Mouse (Mus musculus) embryonic facial prominence, embryonic 12.5 days (tissue): ENCODE results near the gene Asmt. TPM values are rescaled to one million over a fixed set of nuclear protein-coding genes. Genes with fewer than 3 reads are reported as not detected.
A peak's percentile ranks its signal among the peaks of the same experiment; 100 is the strongest.

Experiments
- ATAC-seq: fragments of 200-750 bp; cut with Nextera tagmentation; 2 replicates; pipeline ENCODE4 v1.8.0; 2017; ENCODE audit not compliant: insufficient number of reproducible peaks, insufficient read depth, low FRiP score, low TSS enrichment
- H3K27ac ChIP-seq: fragments of 300-500 bp; sonication (generic); 2 replicates; pipeline ENCODE4 v1.5.1; 2016; ENCODE audit warnings: mild to moderate bottlenecking
- H3K27me3 ChIP-seq: fragments of 300-500 bp; sonication (generic); 2 replicates; pipeline ENCODE4 v1.6.1; 2016; ENCODE audit warnings: mild to moderate bottlenecking, moderate library complexity
- H3K36me3 ChIP-seq: fragments of 300-500 bp; sonication (generic); 2 replicates; pipeline ENCODE4 v1.6.1; 2016; ENCODE audit warnings: mild to moderate bottlenecking
- H3K4me1 ChIP-seq: fragments of 300-500 bp; sonication (generic); 2 replicates; pipeline ENCODE4 v1.6.1; 2016
- H3K4me2 ChIP-seq: fragments of 300-500 bp; sonication (generic); replicated peaks from 2 replicates; pipeline ENCODE4 v1.6.1; 2016; ENCODE audit warnings: mild to moderate bottlenecking, moderate library complexity
- H3K4me3 ChIP-seq: fragments of 300-500 bp; sonication (generic); 2 replicates; pipeline ENCODE4 v1.5.1; 2016; ENCODE audit warnings: mild to moderate bottlenecking
- H3K9ac ChIP-seq: fragments of 300-500 bp; sonication (generic); 2 replicates; pipeline ENCODE4 v1.6.1; 2016; ENCODE audit warnings: mild to moderate bottlenecking, moderate library complexity
- H3K9me3 ChIP-seq: fragments of 300-500 bp; sonication (generic); 2 replicates; pipeline ENCODE4 v1.6.1; 2016; ENCODE audit warnings: mild to moderate bottlenecking, moderate library complexity
- WGBS: fragments of 180-500 bp; shearing (Covaris S2); methylation state at CpG from one replicate; pipeline ENCODE4 v1.1.7; 2016; 5-methylcytosine and 5-hydroxymethylcytosine counted together
- polyA plus RNA-seq: library from polyadenylated mRNA; unstranded; fragments of >200 nt; fragmentation: Nextera tagmentation; extraction: Ambion mirVana; gene quantifications from 2 replicates; pipeline ENCODE4 v1.2.1, GENCODE M21; 2016

The Asmt gene
- not detected in 2 replicates for polyA plus RNA-seq

DNA sequence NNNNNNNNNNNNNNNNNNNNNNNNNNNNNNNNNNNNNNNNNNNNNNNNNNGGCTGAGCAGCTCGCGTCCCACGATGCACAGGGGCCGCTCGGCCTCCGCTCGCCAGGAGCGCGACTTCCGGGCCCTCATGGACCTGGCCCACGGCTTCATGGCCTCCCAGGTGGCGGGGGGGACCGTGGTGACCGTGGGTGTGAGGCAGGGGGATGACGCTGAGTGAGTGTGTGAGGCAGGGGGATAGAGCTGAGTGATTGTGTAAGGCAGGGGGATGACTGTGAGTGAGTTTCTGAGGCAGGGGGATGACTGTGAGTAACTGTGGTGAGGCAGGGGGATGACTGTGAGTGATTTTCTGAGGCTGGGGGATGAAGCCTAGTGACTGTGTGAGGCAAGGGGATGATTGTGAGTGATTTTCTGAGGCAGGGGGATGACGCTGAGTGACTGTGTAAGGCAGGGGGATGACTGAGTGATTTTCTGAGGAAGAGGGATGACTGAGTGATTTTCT, at the start of gene Asmt:
Gene Asmt, plus strand, starts transcription at position 51 of the 499 bp plus-strand sequence.
- Histone ChIP-seq H3K27ac (no peak within 1 kb of the TSS), H3K9ac (no peak within 1 kb of the TSS), H3K27me3 (no peaks in the 10 kb centered on the region), H3K9me3 (peaks cover 51% of the 10 kb centered on the region), H3K4me2 (no peak within 1 kb of the TSS), H3K36me3 (peaks cover 37% of the 10 kb centered on the region), H3K4me1 (no peaks in the 10 kb centered on the region), H3K4me3 (no peak within 1 kb of the TSS)
- ATAC-seq: peak; percentile 83
- WGBS: 94% methylated on average over 14 of the region's 16 CpGs

DNA sequence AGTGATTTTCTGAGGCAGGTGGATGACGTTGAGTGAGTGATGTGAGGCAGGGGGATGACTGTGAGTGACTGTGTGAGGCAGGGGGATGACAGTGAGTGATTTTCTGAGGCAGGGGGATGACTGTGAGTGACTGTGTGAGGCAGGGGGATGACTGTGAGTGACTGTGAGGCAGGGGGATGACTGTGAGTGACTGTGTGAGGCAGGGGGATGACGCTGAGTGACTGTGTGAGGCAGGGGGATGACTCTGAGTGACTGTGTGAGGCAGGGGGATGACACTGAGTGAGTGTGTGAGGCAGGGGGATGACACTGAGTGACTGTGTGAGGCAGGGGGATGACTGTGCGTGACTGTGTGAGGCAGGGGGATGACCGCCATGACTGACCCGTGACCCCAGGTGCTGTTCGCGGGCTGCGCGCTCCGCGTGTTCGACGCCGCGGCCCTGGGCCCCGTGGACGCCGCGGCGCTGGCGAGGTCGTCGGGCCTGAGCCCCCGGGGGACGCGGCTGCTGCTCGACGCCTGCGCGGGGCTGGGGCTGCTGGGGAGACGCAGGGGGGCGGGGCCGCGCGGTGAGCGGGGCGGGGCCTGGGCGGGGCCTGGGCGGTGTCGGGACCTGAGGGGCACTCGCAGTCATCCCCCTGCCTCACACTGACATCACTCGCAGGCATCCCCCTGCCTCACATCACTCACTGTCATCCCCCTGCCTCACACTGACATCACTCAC, 948 bp downstream of the Asmt start:
- no peaks in the 10 kb centered on the region for H3K4me1 ChIP-seq
- no peak overlapping the region for H3K9ac ChIP-seq
- no peaks in the 10 kb centered on the region for H3K27me3 ChIP-seq
- H3K9me3 ChIP-seq: peaks cover 54% of the 10 kb centered on the region
- H3K36me3 ChIP-seq: peaks cover 37% of the 10 kb centered on the region
- no peak overlapping the region for H3K4me2 ChIP-seq
- ATAC-seq: peak; percentile 91
- no peak overlapping the region for H3K4me3 ChIP-seq
- WGBS: 84% methylated on average over 42 of the region's 42 CpGs
- no peak overlapping the region for H3K27ac ChIP-seq

DNA sequence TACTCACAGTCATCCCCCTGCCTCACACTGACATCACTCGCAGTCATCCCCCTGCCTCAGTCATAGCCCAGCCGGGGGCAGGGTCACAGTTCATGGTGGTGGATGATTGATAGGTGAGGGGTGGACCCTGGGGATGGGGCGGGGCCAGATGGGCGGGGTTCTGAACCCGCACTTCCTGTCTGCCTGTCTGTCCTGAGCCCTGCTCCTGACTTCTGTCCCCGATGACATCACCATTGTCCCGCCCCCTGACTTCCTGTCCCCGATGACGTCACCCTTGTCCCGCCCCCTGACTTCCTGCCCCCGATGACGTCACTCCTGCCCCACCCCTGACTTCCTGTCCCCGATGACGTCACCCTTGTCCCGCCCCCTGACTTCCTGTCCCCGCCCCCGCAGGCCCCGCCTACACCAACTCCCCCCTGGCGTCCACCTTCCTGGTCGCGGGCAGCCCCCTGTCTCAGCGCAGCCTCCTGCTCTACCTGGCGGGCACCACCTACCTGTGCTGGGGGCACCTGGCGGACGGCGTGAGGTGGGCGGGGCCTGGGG, 1.9 kb downstream of the Asmt start:
- Histone ChIP-seq H3K27me3 (no peaks in the 10 kb centered on the region), H3K4me2 (no peak overlapping the region), H3K36me3 (peaks cover 37% of the 10 kb centered on the region), H3K4me3 (0 out of 2 replicates have a peak overlapping the region, but pooled peaks have one; percentile 12), H3K27ac (no peak overlapping the region), H3K9ac (no peak overlapping the region), H3K4me1 (no peaks in the 10 kb centered on the region), H3K9me3 (peaks cover 54% of the 10 kb centered on the region)
- ATAC-seq: no peak; the same call in 1 of the 2 replicates
- 83% methylated on average over 27 of the region's 27 CpGs for WGBS

DNA sequence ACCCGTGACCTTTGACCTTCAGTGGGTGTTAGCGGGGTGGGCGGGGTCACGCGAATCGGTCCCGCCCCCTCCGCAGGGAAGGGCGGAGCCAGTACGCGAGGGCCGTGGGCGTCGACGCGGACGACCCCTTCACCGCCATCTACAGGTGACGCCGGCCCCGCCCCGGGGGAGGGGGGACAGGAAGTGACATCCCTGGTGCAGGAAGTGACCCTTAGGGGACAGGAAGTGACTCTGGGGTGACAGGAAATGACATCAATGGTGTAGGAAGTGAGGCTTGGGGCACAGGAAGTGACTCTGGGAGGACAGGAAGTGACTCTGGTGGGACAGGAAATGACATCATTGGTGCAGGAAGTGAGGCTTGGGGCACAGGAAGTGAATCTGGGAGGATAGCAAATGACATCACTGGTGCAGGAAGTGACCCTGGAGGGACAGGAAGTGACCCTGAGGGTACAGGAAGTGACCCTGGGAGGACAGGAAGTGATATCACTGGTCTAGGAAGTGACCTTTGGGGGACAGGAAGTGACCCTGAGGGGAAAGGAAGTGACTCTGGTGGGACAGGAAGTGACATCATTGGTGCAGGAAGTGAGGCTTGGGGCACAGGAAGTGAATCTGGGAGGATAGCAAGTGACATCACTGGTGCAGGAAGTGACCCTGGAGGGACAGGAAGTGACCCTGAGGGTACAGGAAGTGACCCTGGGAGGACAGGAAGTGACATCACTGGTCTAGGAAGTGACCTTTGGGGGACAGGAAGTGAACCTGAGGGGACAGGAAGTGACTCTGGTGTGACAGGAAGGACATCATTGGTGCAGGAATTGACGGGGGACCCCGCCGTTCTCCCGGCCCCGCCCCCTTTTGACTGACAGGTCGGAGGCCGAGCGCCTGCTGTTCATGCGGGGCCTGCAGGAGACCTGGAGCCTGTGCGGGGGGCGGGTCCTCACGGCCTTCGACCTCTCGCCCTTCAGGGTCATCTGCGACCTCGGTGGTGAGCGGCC, 2.7 kb downstream of the Asmt start:
- Histone ChIP-seq H3K4me1 (no peaks in the 10 kb centered on the region), H3K4me3 (no peak overlapping the region), H3K27ac (no peak overlapping the region), H3K9ac (no peak overlapping the region), H3K36me3 (peaks cover 37% of the 10 kb centered on the region), H3K9me3 (peaks cover 54% of the 10 kb centered on the region), H3K4me2 (no peak overlapping the region), H3K27me3 (no peaks in the 10 kb centered on the region)
- WGBS: 85% methylated on average over 39 of the region's 39 CpGs
- no peak for ATAC-seq

DNA sequence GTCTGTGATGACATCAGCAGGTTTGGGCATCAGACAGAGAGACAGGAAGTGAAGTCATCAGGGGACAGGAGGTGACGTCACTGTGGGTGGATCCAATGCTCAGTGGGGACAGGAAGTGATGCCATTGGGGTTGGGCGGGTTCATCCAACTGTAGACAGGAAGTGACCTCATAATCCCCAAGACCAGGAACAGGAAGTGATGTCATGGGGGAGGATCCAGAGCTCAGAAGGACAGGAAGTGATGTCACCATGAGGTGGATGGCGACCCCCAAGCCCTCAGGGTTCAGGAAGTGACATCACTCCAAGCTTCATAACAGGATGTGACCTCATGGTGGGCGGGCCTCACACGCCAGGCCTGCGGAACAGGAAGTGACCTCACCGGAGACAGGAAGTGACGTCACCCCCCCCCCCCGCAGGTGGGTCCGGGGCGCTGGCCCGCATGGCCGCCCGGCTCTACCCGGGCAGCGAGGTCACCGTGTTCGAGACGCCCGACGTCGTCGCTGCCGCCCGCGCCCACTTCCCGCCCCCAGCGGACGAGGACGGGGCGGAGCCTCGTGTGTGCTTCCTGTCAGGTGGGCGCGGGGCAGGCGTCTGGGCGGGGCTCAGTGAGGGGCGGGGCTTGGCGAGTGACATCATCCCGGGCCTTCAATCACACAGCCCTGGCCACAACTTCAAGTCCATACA, 3.6 kb downstream of the Asmt start:
- Histone ChIP-seq H3K27ac (no peak overlapping the region), H3K9ac (no peak overlapping the region), H3K4me1 (no peaks in the 10 kb centered on the region), H3K4me3 (no peak overlapping the region), H3K9me3 (peaks cover 54% of the 10 kb centered on the region), H3K4me2 (no peak overlapping the region), H3K27me3 (no peaks in the 10 kb centered on the region), H3K36me3 (peaks cover 37% of the 10 kb centered on the region)
- no peak for ATAC-seq
- WGBS: 96% methylated on average over 32 of the region's 39 CpGs

DNA sequence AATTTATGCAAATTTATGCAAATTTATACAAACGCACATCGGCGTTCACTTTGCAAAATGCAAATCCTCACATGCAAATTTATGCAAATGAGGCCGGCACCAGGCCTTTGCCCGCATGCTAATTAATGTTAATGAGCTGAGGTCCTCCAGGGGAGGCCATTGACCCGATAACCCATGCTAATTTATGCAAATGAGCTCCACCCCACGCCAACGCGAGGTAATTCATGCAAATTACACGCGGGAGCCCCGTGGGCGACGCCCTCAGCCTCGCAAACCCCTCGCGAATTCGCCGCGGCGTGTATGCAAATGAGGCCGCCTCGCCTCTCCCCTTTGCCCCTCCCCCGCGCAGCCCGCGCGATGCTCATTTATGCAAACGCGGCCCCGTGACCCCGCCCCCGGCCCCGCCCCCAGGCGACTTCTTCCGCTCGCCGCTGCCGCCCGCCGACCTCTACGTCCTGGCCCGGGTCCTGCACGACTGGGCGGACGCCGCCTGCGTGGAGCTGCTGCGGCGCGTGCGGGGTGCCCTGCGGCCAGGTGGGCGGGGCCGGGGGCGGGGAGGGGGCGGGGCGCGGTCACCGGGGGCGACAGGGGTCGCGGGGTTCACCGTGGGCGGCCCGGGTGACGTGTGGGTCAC, 4.3 kb downstream of the Asmt start:
- peaks cover 54% of the 10 kb centered on the region for H3K9me3 ChIP-seq
- H3K36me3 ChIP-seq: peaks cover 37% of the 10 kb centered on the region
- 94% methylated on average over 67 of the region's 67 CpGs for WGBS
- no peak overlapping the region for H3K4me2 ChIP-seq
- no peak overlapping the region for H3K4me3 ChIP-seq
- ATAC-seq: no peak
- no peaks in the 10 kb centered on the region for H3K4me1 ChIP-seq
- H3K9ac ChIP-seq: no peak overlapping the region
- no peaks in the 10 kb centered on the region for H3K27me3 ChIP-seq
- no peak overlapping the region for H3K27ac ChIP-seq

DNA sequence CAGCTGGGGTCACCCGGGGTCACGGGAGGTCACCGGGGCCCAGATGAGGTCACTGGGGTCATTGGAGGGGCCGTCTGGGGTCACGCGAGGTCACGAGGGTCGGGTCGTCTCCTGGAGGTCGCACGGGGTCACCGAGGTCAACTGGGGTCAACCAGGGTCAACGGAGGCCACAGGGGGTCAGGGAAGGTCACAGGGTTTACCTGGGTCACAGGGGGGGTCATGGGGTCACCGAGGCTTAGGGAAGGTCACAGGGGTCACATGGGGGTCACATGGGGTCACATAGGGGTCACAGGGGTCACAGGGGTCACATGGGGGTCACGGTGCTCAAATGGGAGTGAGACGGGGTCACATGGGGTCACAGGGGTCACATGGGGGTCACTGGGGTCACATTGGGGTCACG, 4.8 kb downstream of the Asmt start:
- H3K4me1 ChIP-seq: no peaks in the 10 kb centered on the region
- no peak for ATAC-seq

DNA sequence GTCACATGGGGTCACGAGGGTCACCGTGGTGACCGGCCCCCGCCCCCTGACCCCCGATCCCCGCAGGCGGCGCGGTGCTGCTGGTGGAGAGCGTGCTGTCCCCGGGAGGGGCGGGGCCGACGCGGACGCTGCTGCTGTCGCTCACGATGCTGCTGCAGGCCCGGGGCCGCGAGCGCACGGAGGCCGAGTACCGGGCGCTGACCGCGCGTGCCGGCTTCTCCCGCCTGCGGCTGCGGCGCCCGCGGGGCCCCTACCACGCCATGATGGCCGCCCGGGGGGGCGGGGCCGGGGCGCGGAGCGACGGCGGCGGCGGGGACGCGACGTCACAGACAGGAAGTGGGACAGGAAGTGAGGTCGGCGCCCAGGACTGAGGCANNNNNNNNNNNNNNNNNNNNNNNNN, 5.2 kb downstream of the Asmt start:
- H3K9me3 ChIP-seq: peaks cover 51% of the 10 kb centered on the region
- H3K4me1 ChIP-seq: no peaks in the 10 kb centered on the region
- no peak overlapping the region for H3K9ac ChIP-seq
- H3K4me3 ChIP-seq: no peak overlapping the region
- peaks cover 35% of the 10 kb centered on the region for H3K36me3 ChIP-seq
- H3K4me2 ChIP-seq: no peak overlapping the region
- no peak overlapping the region for H3K27ac ChIP-seq
- WGBS: 97% methylated on average over 52 of the region's 53 CpGs
- H3K27me3 ChIP-seq: no peaks in the 10 kb centered on the region
- ATAC-seq: no peak

More for the DNA sequence above, 4.8 kb downstream of the Asmt start:
- Histone ChIP-seq H3K27ac (no peak overlapping the region), H3K9ac (no peak overlapping the region), H3K9me3 (peaks cover 54% of the 10 kb centered on the region), H3K4me3 (no peak overlapping the region), H3K4me2 (no peak overlapping the region), H3K36me3 (peaks cover 37% of the 10 kb centered on the region), H3K27me3 (no peaks in the 10 kb centered on the region)
- WGBS: 91% methylated on average over 17 of the region's 17 CpGs
